Mouse (Mus musculus) testis, postnatal 14 days (tissue): ENCODE measurements around the gene Rab23.
"Not testable (repeated sequence)": the region's sequence is repeated elsewhere in the genome, so short reads cannot be mapped to it uniquely, and the experiment has no call there.

ENCODE experiments used
- DNase-seq: peaks from one replicate; pipeline ENCODE4 v3.0.0; 2021; ENCODE audit warnings: low spot score

Rab23 gene

DNA sequence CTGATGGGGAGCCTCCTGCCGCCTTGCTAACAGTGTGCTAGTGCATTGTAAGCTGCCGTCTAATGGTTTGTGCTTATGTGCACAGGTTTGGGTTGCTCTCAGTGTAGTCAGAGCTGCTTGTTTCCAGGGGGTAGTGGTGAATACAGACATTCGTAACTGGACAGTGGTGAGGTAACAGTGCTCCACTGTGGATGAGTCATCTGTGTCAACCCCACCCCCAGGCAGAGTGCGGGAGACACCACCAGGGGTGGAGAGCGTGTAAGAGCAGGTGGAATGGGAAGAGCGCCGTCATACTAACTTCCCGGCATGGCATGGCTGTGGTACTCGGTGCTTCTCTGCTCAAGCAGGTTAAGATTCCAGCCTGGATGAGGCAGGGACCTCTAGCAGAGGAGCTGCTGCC is 13.4 kb downstream of the Rab23 start:
- no peak for DNase-seq

GRCm38 (mm10) chr1:33734001-33734685 is 14.5 kb downstream of the Rab23 start:
- no peak for DNase-seq

GRCm38 (mm10) chr1:33738281-33738680 is 18.6 kb downstream of the Rab23 start:
- no peak for DNase-seq

- no peak for DNase-seq
Measured at GRCm38 (mm10) chr1:33738681-33739278, 19.1 kb downstream of the Rab23 start.

GRCm38 (mm10) chr1:33739302-33739701 is 19.6 kb downstream of the Rab23 start:
- DNase-seq, result no peak

- DNase-seq, result no peak
Measured at GRCm38 (mm10) chr1:33742903-33743302, 23.2 kb downstream of the Rab23 start.

DNA sequence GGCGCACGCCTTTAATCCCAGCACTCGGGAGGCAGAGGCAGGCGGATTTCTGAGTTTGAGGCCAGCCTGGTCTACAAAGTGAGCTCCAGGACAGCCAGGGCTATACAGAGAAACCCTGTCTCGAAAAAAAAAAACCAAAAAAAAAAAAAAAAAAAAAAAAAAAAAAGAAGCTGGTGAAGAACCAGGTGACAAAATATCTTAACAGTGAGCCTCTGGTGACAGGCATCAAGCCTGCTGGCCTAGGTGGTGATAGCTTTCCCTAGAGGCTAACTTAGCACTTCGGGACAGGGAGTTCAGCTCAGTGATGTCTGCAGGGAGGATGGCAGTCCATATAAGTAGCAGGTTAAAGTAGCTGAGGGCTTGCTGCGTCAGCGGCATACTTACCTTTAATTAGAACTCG is 25.1 kb downstream of the Rab23 start:
- not testable (repeated sequence) for DNase-seq

GRCm38 (mm10) chr1:33745901-33746300 is 26.2 kb downstream of the Rab23 start:
- DNase-seq, result no peak

- DNase-seq, result no peak
Measured at GRCm38 (mm10) chr1:33749109-33749508, 29.4 kb downstream of the Rab23 start.

- not testable (repeated sequence) for DNase-seq
Measured at GRCm38 (mm10) chr1:33749709-33750108, 30.0 kb downstream of the Rab23 start.

GRCm38 (mm10) chr1:33751283-33751682 is 31.6 kb downstream of the Rab23 start:
- no peak for DNase-seq

DNA sequence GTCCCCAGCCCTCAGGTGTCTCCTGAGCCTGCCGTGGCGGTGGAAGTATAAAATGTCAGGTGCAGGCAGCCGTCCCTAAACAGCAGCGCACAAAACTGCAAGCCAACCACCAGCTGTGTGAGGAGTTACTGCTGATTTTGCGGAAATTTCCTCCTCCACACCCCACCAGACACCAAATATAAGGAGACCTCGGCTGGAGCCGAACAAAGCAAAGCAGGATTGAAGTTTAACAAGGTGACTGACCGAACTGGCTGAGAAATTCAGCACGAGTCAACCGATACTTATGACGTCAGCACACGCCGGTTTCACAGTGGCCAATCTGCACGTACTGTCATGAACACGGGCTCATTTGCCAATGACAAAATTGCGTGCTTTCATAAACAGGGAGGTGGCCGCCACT is 34.4 kb downstream of the Rab23 start:
- DNase-seq, result no peak

DNA sequence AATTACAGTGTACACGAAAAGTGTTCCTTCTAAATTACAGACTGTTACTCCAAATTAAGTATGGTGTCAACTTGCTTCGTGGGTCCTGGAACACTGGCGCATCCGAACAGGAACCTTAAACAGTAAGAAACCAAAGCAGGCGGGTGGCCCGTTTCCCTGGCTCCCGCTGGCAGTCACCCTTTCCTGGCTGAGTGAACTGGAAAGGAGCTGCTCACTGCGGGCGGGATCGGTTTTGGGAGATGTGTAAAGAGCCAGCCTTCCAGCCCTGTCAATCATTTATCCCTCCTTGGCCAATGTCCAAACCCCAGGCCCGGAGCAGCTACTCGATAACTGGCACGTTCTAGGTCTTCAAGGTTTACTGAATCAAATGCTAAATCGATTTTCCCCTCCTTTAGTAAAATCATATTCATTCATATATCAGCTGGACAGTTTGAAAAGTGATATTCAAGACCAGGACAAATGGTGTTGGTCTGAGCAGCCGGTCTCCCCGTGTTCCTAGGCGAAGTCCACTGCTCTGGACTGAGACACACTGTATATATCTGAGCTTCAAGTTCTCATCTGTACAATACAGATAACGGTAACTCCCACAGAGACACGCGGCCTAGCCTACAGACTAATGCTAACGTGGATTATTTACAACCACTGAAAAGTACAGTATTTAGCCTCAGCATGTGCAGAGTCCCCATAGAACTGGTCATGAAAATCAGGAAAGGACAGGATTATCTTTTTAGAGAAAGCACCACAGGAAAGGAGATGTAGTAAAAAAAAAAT is 35.5 kb downstream of the Rab23 start:
- DNase-seq, result no peak

GRCm38 (mm10) chr1:33755799-33756198 is 36.1 kb downstream of the Rab23 start:
- DNase-seq, result no peak

DNA sequence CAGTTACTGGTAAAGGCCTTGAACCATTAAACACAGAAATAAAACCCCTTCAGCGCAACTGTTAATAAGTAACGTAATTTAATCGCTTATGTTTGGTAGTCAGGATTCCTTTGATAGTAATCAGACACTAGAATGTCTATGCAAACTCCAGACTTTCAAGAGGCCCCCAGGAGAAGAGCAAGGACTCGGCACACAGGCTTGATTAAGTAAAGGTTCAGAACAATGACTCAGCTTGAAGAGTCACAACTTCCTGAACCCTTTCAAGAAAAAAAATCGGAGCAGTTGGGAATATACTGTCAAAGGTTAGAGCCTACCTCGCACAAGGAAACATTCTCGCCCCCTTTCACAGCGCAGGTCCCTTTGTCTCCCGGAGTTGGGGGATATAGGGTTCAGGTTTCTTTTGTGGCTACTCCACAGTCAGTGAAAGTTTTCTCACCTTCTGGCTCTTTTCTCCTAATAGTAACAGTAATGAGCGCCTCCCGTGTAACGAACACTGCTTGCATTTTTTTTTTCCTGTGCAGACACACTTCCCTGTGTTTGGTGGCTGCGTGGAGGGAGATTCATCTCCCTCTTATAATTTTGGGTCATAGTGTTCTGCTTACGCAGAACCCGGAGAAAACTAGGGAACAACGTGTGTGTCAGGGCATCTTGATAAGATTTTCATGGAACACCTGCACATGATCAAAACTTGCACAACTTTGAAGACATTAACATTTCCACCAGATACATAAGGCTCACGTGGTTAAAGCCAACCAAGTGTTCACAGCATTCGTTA is 36.8 kb downstream of the Rab23 start:
- DNase-seq, result no peak

- DNase-seq, result no peak
Measured at GRCm38 (mm10) chr1:33757033-33757413, 37.3 kb downstream of the Rab23 start.

GRCm38 (mm10) chr1:33757491-33758041 is 37.9 kb downstream of the Rab23 start, which contains the start of gene Bag2:
Gene Bag2 (minus strand): TSS chr1:33757795.
- peak; percentile 72 for DNase-seq

DNA sequence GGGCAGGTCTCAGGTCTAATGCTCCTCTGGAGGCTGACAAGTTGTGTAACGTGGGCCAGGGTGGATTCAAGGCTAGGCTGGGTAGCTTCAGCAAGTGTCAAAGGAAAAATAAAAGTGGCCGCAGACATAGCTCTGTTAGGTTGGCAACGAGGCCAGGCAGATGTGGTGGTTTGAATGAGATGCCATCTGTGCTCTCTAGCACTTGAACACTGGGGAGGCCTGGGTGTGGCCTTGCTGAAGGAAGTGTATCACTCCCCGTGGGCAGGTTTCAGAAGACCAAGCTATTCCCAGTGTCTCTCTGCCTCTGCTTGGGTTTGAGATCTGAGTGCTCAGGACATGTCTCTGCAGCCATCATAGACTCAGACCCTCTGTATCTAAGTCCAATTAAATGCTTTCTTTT is 38.8 kb downstream of the Rab23 start:
- no peak for DNase-seq

- DNase-seq, result no peak
Measured at GRCm38 (mm10) chr1:33763826-33764225, 44.1 kb downstream of the Rab23 start.

- DNase-seq, result no peak
Measured at GRCm38 (mm10) chr1:33765468-33766080, 45.9 kb downstream of the Rab23 start.
